Mouse (Mus musculus): Measurements from ENCODE around the gene Timp3. TPM values are rescaled to one million over a fixed set of nuclear protein-coding genes. Genes with fewer than 3 reads are reported as not detected.

Timp3 gene
- polyA plus RNA-seq, 1 experiment from 2014 or later, result 91.0 TPM

GRCm38 (mm10) chr10:86398347-86398720 is 98.2 kb downstream of the Timp3 start:
- no peak overlapping the region for H3K4me3 ChIP-seq (ENCODE audit: control insufficient read depth in 1 of 2, insufficient read depth in 1 of 2, low read depth in 1 of 2, low read length in 2 of 2)
- WGBS, result 52% methylated on average over 2 of the region's 2 CpGs
- H3K27ac ChIP-seq (replicated peaks in 1 of 2; ENCODE audit: control insufficient read depth in 1 of 2, insufficient read depth in 1 of 2, low read depth in 2 of 2, low read length in 2 of 2), result no peak overlapping the region
- no peaks in the 10 kb centered on the region for H3K9me3 ChIP-seq (ENCODE audit: control insufficient read depth, low read length)
- H3K9ac ChIP-seq (ENCODE audit: low read length), result no peak overlapping the region
- H3K4me2 ChIP-seq (ENCODE audit: low read length), result no peak overlapping the region
- peaks cover 0 to 9% of the 10 kb centered on the region in 2 experiments; a peak in 2 of 4 replicates for H3K4me1 ChIP-seq (ENCODE audit: control insufficient read depth in 2 of 2, insufficient read depth in 2 of 2, low read length in 2 of 2)
- no peaks in the 10 kb centered on the region for H3K27me3 ChIP-seq (ENCODE audit: control insufficient read depth, insufficient read depth, low read length)
- no peak for ATAC-seq (ENCODE audit: insufficient number of reproducible peaks, insufficient read depth, low FRiP score, low read depth)
- H3K36me3 ChIP-seq (ENCODE audit: control insufficient read depth, insufficient read depth, low read length), result no peaks in the 10 kb centered on the region

Other genes starting within 250 kb of the Timp3 start
- gene Syn3, start 198.5 kb downstream of the Timp3 start, polyA plus RNA-seq (2014; fragmentation: Nextera tagmentation; extraction: Ambion mirVana), result 0.77 and 1.1 TPM in 2 replicates

All from heart, embryonic 14.5 days (tissue).